Mouse (Mus musculus): ENCODE results near the gene Dnajb8.

Gene Dnajb8

GRCm38 (mm10) chr6:88199718-88200692 lies 22.1 kb upstream of the Dnajb8 start:
- DNase-seq, result no peak

GRCm38 (mm10) chr6:88200693-88201609 lies 21.1 kb upstream of the Dnajb8 start:
- DNase-seq, result no peak

GRCm38 (mm10) chr6:88201926-88202700 lies 20.0 kb upstream of the Dnajb8 start:
- no peak for DNase-seq

- no peak for DNase-seq
Measured at GRCm38 (mm10) chr6:88202921-88203690, 19.0 kb upstream of the Dnajb8 start.

- DNase-seq, result no peak
Measured at GRCm38 (mm10) chr6:88203791-88204405, 18.2 kb upstream of the Dnajb8 start.

GRCm38 (mm10) chr6:88204531-88205385 lies 17.3 kb upstream of the Dnajb8 start:
- DNase-seq, result no peak

GRCm38 (mm10) chr6:88205386-88205700 lies 16.7 kb upstream of the Dnajb8 start:
- no peak for DNase-seq

GRCm38 (mm10) chr6:88205937-88206336 lies 16.1 kb upstream of the Dnajb8 start:
- DNase-seq, result no peak

- DNase-seq, result no peak
Measured at GRCm38 (mm10) chr6:88206566-88206965, 15.5 kb upstream of the Dnajb8 start.

GRCm38 (mm10) chr6:88207403-88208033 lies 14.6 kb upstream of the Dnajb8 start:
- no peak for DNase-seq

GRCm38 (mm10) chr6:88208321-88208720 lies 13.7 kb upstream of the Dnajb8 start:
- no peak for DNase-seq

GRCm38 (mm10) chr6:88209453-88209852 lies 12.6 kb upstream of the Dnajb8 start:
- no peak for DNase-seq

GRCm38 (mm10) chr6:88210182-88210581 lies 11.9 kb upstream of the Dnajb8 start:
- DNase-seq, result no peak

GRCm38 (mm10) chr6:88215797-88216196 lies 6.3 kb upstream of the Dnajb8 start:
- no peak for DNase-seq

- no peak for DNase-seq
Measured at GRCm38 (mm10) chr6:88216199-88216598, 5.9 kb upstream of the Dnajb8 start.

GRCm38 (mm10) chr6:88219094-88219493 lies 3.0 kb upstream of the Dnajb8 start:
- no peak for DNase-seq

- DNase-seq, result no peak
Measured at GRCm38 (mm10) chr6:88226570-88226994, 4.5 kb downstream of the Dnajb8 start.

- DNase-seq, result no peak
Measured at GRCm38 (mm10) chr6:88227537-88227936, 5.5 kb downstream of the Dnajb8 start.

- DNase-seq, result no peak
Measured at GRCm38 (mm10) chr6:88229221-88229620, 7.2 kb downstream of the Dnajb8 start.

- no peak for DNase-seq
Measured at GRCm38 (mm10) chr6:88231821-88232220, 9.8 kb downstream of the Dnajb8 start.
